Mouse (Mus musculus) liver, embryonic 16.5 days (tissue): ENCODE results near the gene Cbfa2t2. TPM values are rescaled to one million over a fixed set of nuclear protein-coding genes. Genes with fewer than 3 reads are reported as not detected.
"Not testable (repeated sequence)": the region's sequence is repeated elsewhere in the genome, so short reads cannot be mapped to it uniquely, and the experiment has no call there.

Experiments
- ATAC-seq: fragments of 200-750 bp; cut with Nextera tagmentation; 2 replicates; pipeline ENCODE4 v1.8.0; 2017; ENCODE audit warnings: low read depth, mild to moderate bottlenecking, moderate number of reproducible peaks, moderate library complexity
- H3K27ac ChIP-seq: fragments of 300-500 bp; sonication (generic); 2 replicates; pipeline ENCODE4 v1.5.1; 2014; ENCODE audit warnings: mild to moderate bottlenecking, low read length
- H3K27me3 ChIP-seq: fragments of 300-500 bp; sonication (generic); 2 replicates; pipeline ENCODE4 v1.6.1; 2014; ENCODE audit warnings: low read depth, low read length, mixed read lengths; ENCODE audit not compliant: control insufficient read depth, insufficient read depth
- H3K36me3 ChIP-seq: fragments of 300-500 bp; sonication (generic); 2 replicates; pipeline ENCODE4 v1.6.1; 2014; ENCODE audit warnings: mild to moderate bottlenecking; ENCODE audit not compliant: control insufficient read depth, insufficient read depth
- H3K4me1 ChIP-seq: fragments of 300-500 bp; sonication (generic); 2 replicates; pipeline ENCODE4 v1.6.1; 2014; ENCODE audit warnings: low read depth, low read length, mixed read lengths; ENCODE audit not compliant: control insufficient read depth
- H3K4me2 ChIP-seq: fragments of 300-500 bp; sonication (generic); 2 replicates; pipeline ENCODE4 v1.6.1; 2014; ENCODE audit warnings: low read depth, low read length, mixed read lengths
- H3K4me3 ChIP-seq: fragments of 300-500 bp; sonication (generic); 2 replicates; pipeline ENCODE4 v1.5.1; 2014; ENCODE audit warnings: low read depth, mild to moderate bottlenecking, low read length
- H3K9ac ChIP-seq: fragments of 300-500 bp; sonication (generic); 2 replicates; pipeline ENCODE4 v1.6.1; 2014; ENCODE audit warnings: low read depth, low read length
- H3K9me3 ChIP-seq: fragments of 300-500 bp; sonication (generic); replicated peaks from 2 replicates; pipeline ENCODE4 v1.6.1; 2016; ENCODE audit warnings: low read length; ENCODE audit not compliant: control insufficient read depth
- WGBS: fragments of 180-500 bp; shearing (Covaris S2); extraction: QIAGEN DNeasy Blood & Tissue Kit; methylation state at CpG from one replicate; pipeline ENCODE4 v1.1.7; 2014; ENCODE audit not compliant: insufficient replicate concordance; 5-methylcytosine and 5-hydroxymethylcytosine counted together
- polyA plus RNA-seq: library from polyadenylated mRNA; unstranded; fragments of >200 nt; fragmentation: Nextera tagmentation; extraction: Ambion mirVana; gene quantifications from 2 replicates; pipeline ENCODE4 v1.2.1, GENCODE M21; 2015

Gene Cbfa2t2
- polyA plus RNA-seq, 1 experiment from 2014 or later: 8.2 TPM

DNA sequence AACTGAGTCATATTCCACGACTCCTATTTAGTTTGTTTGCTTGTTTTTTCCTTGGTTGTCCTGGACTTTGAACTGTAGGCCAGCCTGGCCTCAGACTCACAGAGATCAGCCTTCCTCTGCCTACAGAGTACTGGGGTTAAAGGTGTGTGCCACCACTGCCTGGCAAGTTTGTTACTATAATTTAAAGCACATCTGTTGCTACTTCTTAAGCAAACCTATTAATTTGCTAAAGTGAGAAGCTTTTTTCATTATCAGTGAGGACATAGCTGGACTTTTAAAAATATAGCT is 38.7 kb downstream of the Cbfa2t2 start:
- H3K4me2 ChIP-seq: no peak overlapping the region
- WGBS: 59% methylated on average over 1 of the region's 1 CpGs
- no peak overlapping the region for H3K9ac ChIP-seq

DNA sequence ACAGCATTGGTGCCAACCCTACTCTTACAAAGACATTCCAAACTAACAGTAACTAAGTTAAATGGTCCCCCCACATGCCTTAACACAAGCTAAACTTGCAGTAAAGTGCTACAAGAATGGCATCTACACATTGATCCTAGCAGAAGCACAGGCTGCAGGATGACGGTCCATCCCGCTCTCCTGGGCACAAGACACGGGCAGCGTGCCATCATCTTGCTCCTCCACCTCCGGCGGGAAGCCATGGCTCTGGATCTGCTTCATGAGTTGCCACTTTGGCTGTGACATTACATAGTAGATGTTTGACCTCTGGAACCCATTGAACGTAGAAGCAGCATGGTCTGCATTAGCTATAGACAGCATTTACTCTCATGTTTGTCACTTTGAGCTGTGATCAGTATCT is 39.6 kb downstream of the Cbfa2t2 start:
- 84% methylated on average over 7 of the region's 7 CpGs for WGBS
- H3K36me3 ChIP-seq: no peaks in the 10 kb centered on the region
- H3K4me3 ChIP-seq: no peak overlapping the region
- no peak overlapping the region for H3K27ac ChIP-seq
- H3K4me2 ChIP-seq: no peak overlapping the region
- no peaks in the 10 kb centered on the region for H3K27me3 ChIP-seq
- H3K9me3 ChIP-seq: no peaks in the 10 kb centered on the region
- no peak for ATAC-seq
- H3K4me1 ChIP-seq: peaks cover 4% of the 10 kb centered on the region
- H3K9ac ChIP-seq: no peak overlapping the region

More for the DNA sequence above, 38.7 kb downstream of the Cbfa2t2 start:
- Histone ChIP-seq H3K36me3 (no peaks in the 10 kb centered on the region), H3K9me3 (no peaks in the 10 kb centered on the region), H3K4me3 (no peak overlapping the region), H3K4me1 (peaks cover 4% of the 10 kb centered on the region), H3K27me3 (no peaks in the 10 kb centered on the region), H3K27ac (no peak overlapping the region)
- ATAC-seq: no peak

DNA sequence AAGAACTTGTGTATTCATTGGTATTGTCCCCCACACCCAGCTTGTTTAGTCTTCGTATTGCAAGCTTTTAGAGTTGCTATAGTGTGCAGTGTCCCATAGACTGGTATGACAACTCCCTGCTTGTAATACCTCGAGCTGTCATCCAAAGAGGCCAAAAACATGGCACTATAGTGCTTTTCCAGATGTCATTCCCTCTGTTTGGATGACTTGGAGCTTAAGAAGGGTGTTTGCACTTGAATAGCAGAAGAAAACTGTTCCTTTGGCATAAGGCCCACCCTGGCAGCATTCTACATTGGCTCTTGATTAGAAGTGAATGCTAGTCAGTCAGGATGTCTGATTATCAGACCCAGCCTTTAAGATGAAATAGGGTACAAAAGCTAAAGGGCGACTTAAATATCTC is 40.7 kb downstream of the Cbfa2t2 start:
- no peak overlapping the region for H3K27ac ChIP-seq
- H3K9me3 ChIP-seq: no peaks in the 10 kb centered on the region
- no peak overlapping the region for H3K4me2 ChIP-seq
- WGBS: 54% methylated on average over 3 of the region's 3 CpGs
- no peaks in the 10 kb centered on the region for H3K36me3 ChIP-seq
- no peak for ATAC-seq
- no peak overlapping the region for H3K4me3 ChIP-seq
- no peak overlapping the region for H3K9ac ChIP-seq
- no peaks in the 10 kb centered on the region for H3K27me3 ChIP-seq
- peaks cover 4% of the 10 kb centered on the region for H3K4me1 ChIP-seq

DNA sequence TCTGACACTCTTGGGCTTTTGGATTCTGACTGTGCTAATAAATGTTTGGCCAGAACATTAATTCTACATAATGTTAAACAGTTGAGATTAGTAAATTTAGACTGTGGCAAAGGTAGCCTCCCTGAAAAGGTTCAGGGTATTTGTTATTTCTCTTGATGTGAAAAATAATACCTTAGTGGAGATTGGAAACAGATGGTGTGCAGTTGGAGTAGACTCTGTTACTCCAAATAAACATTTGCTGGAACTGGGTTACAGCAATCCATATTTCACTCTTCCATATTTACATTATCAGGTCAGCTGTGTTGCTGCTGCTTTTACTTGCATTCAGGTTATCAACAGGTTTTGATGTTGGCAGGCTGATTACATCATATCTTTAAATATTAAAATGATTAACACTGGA is 55.5 kb downstream of the Cbfa2t2 start:
- ATAC-seq: no peak
- H3K27me3 ChIP-seq: no peaks in the 10 kb centered on the region

GRCm38 (mm10) chr2:154493559-154493958 is 57.3 kb downstream of the Cbfa2t2 start:
- H3K9me3 ChIP-seq, H3K9ac ChIP-seq, H3K27ac ChIP-seq, H3K4me2 ChIP-seq, ATAC-seq, H3K36me3 ChIP-seq, H3K4me3 ChIP-seq, H3K4me1 ChIP-seq, H3K27me3 ChIP-seq: not testable (repeated sequence)
- 51% methylated on average over 2 of the region's 2 CpGs for WGBS

More for the DNA sequence above, 55.5 kb downstream of the Cbfa2t2 start:
- Histone ChIP-seq H3K27ac (no peak overlapping the region), H3K4me1 (no peaks in the 10 kb centered on the region), H3K9me3 (no peaks in the 10 kb centered on the region), H3K9ac (no peak overlapping the region), H3K36me3 (no peaks in the 10 kb centered on the region), H3K4me2 (no peak overlapping the region), H3K4me3 (no peak overlapping the region)

- Histone ChIP-seq H3K36me3 (no peaks in the 10 kb centered on the region), H3K9me3 (no peaks in the 10 kb centered on the region), H3K9ac (no peak overlapping the region), H3K4me2 (no peak overlapping the region), H3K4me1 (no peaks in the 10 kb centered on the region), H3K4me3 (no peak overlapping the region), H3K27ac (no peak overlapping the region), H3K27me3 (no peaks in the 10 kb centered on the region)
- no peak for ATAC-seq
- 74% methylated on average over 4 of the region's 4 CpGs for WGBS
These were observed 58.7 kb downstream of the Cbfa2t2 start for GRCm38 (mm10) chr2:154495021-154495420.

DNA sequence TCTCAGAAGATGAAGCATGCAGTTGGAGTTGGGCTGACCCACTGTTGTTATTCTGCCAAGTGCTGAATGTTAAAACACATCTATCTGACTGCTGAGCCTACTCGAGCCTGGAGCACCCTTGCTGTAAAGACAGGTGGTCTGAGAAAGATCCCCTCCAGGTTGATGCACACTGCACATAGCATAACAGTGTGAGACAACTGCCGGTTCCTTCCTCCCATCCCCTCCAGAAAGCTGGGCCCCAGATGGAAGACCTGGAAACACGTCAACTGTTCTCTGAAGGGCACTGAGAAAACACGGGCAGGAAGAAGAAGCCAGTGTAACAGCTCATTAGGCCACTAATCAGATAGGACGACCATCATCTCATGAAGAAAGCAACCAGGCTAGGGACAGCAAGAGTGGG is 62.3 kb downstream of the Cbfa2t2 start:
- Histone ChIP-seq H3K27ac (no peak overlapping the region), H3K36me3 (no peaks in the 10 kb centered on the region; the same call in 1 of the 2 replicates), H3K9me3 (no peaks in the 10 kb centered on the region), H3K27me3 (no peaks in the 10 kb centered on the region), H3K9ac (no peak overlapping the region), H3K4me1 (no peaks in the 10 kb centered on the region), H3K4me2 (no peak overlapping the region), H3K4me3 (no peak overlapping the region)
- no peak for ATAC-seq
- 49% methylated on average over 5 of the region's 5 CpGs for WGBS

DNA sequence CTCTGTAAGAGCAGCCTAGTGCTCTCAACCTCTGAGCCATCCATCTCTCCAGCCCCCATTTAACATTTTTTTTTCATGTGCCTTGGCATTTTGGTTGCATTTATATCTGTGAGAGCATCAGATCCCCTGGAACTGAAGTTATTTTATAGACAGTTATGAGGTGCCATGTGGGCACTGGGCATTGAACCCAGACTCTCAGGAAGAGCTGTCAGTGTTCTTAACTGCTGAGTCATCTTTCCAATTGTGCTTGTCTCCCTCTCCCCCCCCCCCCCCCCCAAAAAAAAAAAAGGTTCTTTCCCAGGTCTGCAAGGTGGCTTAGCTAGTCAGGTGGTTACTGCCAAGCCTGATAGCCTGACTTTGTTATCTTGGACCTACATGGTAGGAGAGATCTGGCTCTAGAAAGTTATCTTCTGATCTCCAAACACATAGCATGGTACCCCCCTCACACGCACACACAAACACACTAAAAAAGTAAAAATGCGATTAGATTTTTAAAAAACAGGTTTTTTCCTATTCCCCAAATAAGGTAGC is 63.5 kb downstream of the Cbfa2t2 start:
- 49% methylated on average over 2 of the region's 2 CpGs for WGBS
- no peak overlapping the region for H3K27ac ChIP-seq
- H3K36me3 ChIP-seq: no peaks in the 10 kb centered on the region; the same call in 1 of the 2 replicates
- no peaks in the 10 kb centered on the region for H3K27me3 ChIP-seq
- H3K4me2 ChIP-seq: no peak overlapping the region
- H3K4me1 ChIP-seq: no peaks in the 10 kb centered on the region
- no peak overlapping the region for H3K9ac ChIP-seq
- H3K9me3 ChIP-seq: no peaks in the 10 kb centered on the region
- peak; percentile 47; the same call in 1 of the 2 replicates for ATAC-seq
- no peak overlapping the region for H3K4me3 ChIP-seq

DNA sequence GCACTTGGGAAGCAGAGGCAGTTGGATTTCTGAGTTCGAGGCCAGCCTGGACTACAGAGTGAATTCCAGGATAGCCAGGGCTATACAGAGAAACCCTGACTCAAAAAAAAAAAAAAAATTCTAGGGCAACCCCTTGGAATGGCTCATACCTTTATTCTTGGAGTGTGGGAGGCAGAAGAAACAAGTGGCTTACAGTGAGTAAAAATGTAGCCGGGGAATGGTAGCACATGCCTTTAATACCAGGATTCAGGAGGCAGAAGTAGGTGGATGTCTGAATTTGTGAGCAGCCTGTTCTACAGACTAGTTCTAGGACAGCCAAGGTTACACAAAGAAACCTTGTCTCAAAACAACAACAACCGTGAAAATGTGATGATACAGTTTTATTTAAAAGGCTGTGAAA is 64.5 kb downstream of the Cbfa2t2 start:
- ATAC-seq: no peak
- WGBS: 81% methylated on average over 3 of the region's 3 CpGs
- H3K9me3 ChIP-seq: no peaks in the 10 kb centered on the region
- H3K27me3 ChIP-seq: no peaks in the 10 kb centered on the region
- H3K4me1 ChIP-seq: no peaks in the 10 kb centered on the region
- no peak overlapping the region for H3K4me2 ChIP-seq
- no peak overlapping the region for H3K4me3 ChIP-seq
- H3K27ac ChIP-seq: no peak overlapping the region
- H3K36me3 ChIP-seq: no peaks in the 10 kb centered on the region; the same call in 1 of the 2 replicates
- H3K9ac ChIP-seq: no peak overlapping the region
